Mouse (Mus musculus) CH12.LX (cell line): ENCODE measurements around the gene Bpifa6. TPM values are rescaled to one million over a fixed set of nuclear protein-coding genes. Genes with fewer than 3 reads are reported as not detected.

Experiments used
- DNase-seq: peaks from one replicate; pipeline ENCODE4 v3.0.0-alpha.2; 2013; ENCODE audit errors: extremely low read depth
- H3K27ac ChIP-seq: 2 replicates; pipeline ENCODE4 v1.5.1; 2012; ENCODE audit warnings: low read depth, mild to moderate bottlenecking, control low read depth, moderate library complexity; ENCODE audit not compliant: insufficient read depth
- H3K27me3 ChIP-seq: replicated peaks from 2 replicates; pipeline ENCODE3; 2012; ENCODE audit warnings: inconsistent platforms
- H3K36me3 ChIP-seq, 2 experiments: replicated peaks in 1 of 2; 2 replicates each; pipeline versions ENCODE3 to v1.6.1; 2012; ENCODE audit warnings: inconsistent platforms in 1 of 2, low read length in 1 of 2, mild to moderate bottlenecking in 1 of 2, mixed read lengths in 1 of 2, moderate library complexity in 1 of 2; ENCODE audit not compliant: control insufficient read depth in 1 of 2, insufficient read depth in 1 of 2
- H3K4me1 ChIP-seq, 2 experiments: 2 replicates each; pipeline ENCODE4 v1.6.1; 2012; ENCODE audit warnings: inconsistent platforms in 1 of 2, moderate library complexity in 1 of 2; ENCODE audit not compliant: insufficient read depth in 2 of 2, control insufficient read depth in 1 of 2
- H3K4me2 ChIP-seq: 2 replicates; pipeline ENCODE4 v1.6.1; 2012; ENCODE audit warnings: low read depth, mild to moderate bottlenecking, control low read depth; ENCODE audit not compliant: poor library complexity, insufficient read depth, severe bottlenecking
- H3K4me3 ChIP-seq, 3 experiments: fragments of 150-350 bp in 1 of 3; sonication (generic) in 1 of 3; replicated peaks in 1 of 3; 2 replicates each; pipeline versions ENCODE3 to v1.5.1; 2011 to 2012; ENCODE audit warnings: low read depth in 2 of 3, low read length in 2 of 3, mild to moderate bottlenecking in 2 of 3, moderate library complexity in 2 of 3, control low read depth in 1 of 3, improper control_type of control experiment in 1 of 3, inconsistent platforms in 1 of 3, mixed read lengths in 1 of 3; ENCODE audit not compliant: poor library complexity in 1 of 3
- H3K79me2 ChIP-seq: replicated peaks from 2 replicates; pipeline ENCODE4 v1.6.1; 2012; ENCODE audit warnings: mild to moderate bottlenecking, moderate library complexity; ENCODE audit not compliant: control insufficient read depth, poor library complexity, insufficient read depth, severe bottlenecking; ENCODE audit errors: extremely low read depth
- H3K9ac ChIP-seq: 2 replicates; pipeline ENCODE4 v1.6.1; 2012; ENCODE audit warnings: low read depth, mild to moderate bottlenecking, control low read depth, moderate library complexity; ENCODE audit not compliant: insufficient read depth
- H3K9me3 ChIP-seq: replicated peaks from 2 replicates; pipeline ENCODE3; 2012; ENCODE audit warnings: low read length, inconsistent platforms, mixed read lengths
- BHLHE40 ChIP-seq: IDR thresholded peaks from 2 replicates; pipeline ENCODE4 v1.6.1; 2011; ENCODE audit warnings: mild to moderate bottlenecking, low read depth, low read length, improper control_type of control experiment
- CHD2 ChIP-seq: IDR thresholded peaks from 2 replicates; pipeline ENCODE4 v1.6.1; 2011; ENCODE audit warnings: low read length, improper control_type of control experiment
- CTCF ChIP-seq, 2 experiments: IDR thresholded peaks in 1 of 2; conservative IDR thresholded peaks in 1 of 2; 2 replicates each; pipeline ENCODE4 v1.5.1; 2011 to 2012; ENCODE audit warnings: low read depth in 2 of 2, low read length in 2 of 2, improper control_type of control experiment in 1 of 2, inconsistent platforms in 1 of 2, mild to moderate bottlenecking in 1 of 2, moderate library complexity in 1 of 2
- E2F4 ChIP-seq: IDR thresholded peaks from 2 replicates; pipeline ENCODE4 v1.6.1; 2011; ENCODE audit warnings: low read depth, low read length, improper control_type of control experiment; ENCODE audit not compliant: insufficient replicate concordance
- ELF1 ChIP-seq: IDR thresholded peaks from 2 replicates; pipeline ENCODE4 v1.6.1; 2014; ENCODE audit warnings: low read depth, mild to moderate bottlenecking, inconsistent platforms, low read length, improper control_type of control experiment
- EP300 ChIP-seq: IDR thresholded peaks from 2 replicates; pipeline ENCODE4 v1.6.1; 2011; ENCODE audit warnings: low read length, improper control_type of control experiment
- ETS1 ChIP-seq: conservative IDR thresholded peaks from 2 replicates; pipeline ENCODE4 v1.6.1; 2012; ENCODE audit warnings: low read depth, mild to moderate bottlenecking, inconsistent platforms, low read length, improper control_type of control experiment, moderate library complexity
- IRF4 ChIP-seq: IDR thresholded peaks from 2 replicates; pipeline ENCODE4 v1.6.1; 2014; ENCODE audit warnings: low read depth, mild to moderate bottlenecking, inconsistent platforms, low read length, improper control_type of control experiment
- JUN ChIP-seq: IDR thresholded peaks from 2 replicates; pipeline ENCODE4 v1.6.1; 2011; ENCODE audit warnings: low read depth, mild to moderate bottlenecking, low read length, improper control_type of control experiment, moderate library complexity; ENCODE audit not compliant: insufficient read depth
- JUND ChIP-seq: conservative IDR thresholded peaks from 2 replicates; pipeline ENCODE4 v1.6.1; 2011; ENCODE audit warnings: low read depth, low read length, improper control_type of control experiment
- KAT2A ChIP-seq: IDR thresholded peaks from 2 replicates; pipeline ENCODE4 v1.6.1; 2012; ENCODE audit warnings: low read length, improper control_type of control experiment, inconsistent platforms; ENCODE audit not compliant: insufficient replicate concordance
- MAFK ChIP-seq: IDR thresholded peaks from 2 replicates; pipeline ENCODE4 v1.6.1; 2011; ENCODE audit warnings: low read length, improper control_type of control experiment; ENCODE audit not compliant: insufficient replicate concordance
- MAZ ChIP-seq: IDR thresholded peaks from 2 replicates; pipeline ENCODE4 v1.6.1; 2012; ENCODE audit warnings: low read depth, mild to moderate bottlenecking, inconsistent platforms, low read length, improper control_type of control experiment, moderate library complexity
- MXI1 ChIP-seq: IDR thresholded peaks from 2 replicates; pipeline ENCODE4 v1.6.1; 2011; ENCODE audit warnings: mild to moderate bottlenecking, low read depth, low read length, improper control_type of control experiment
- MYC ChIP-seq: IDR thresholded peaks from 2 replicates; pipeline ENCODE4 v1.6.1; 2011; ENCODE audit warnings: low read depth, mild to moderate bottlenecking, improper control_type of control experiment, low read length
- NELFE ChIP-seq: IDR thresholded peaks from 2 replicates; pipeline ENCODE4 v1.6.1; 2011; ENCODE audit warnings: low read depth, low read length, improper control_type of control experiment
- PAX5 ChIP-seq: IDR thresholded peaks from 2 replicates; pipeline ENCODE4 v1.6.1; 2012; ENCODE audit warnings: low read length, inconsistent platforms, mixed read lengths
- POLR2AphosphoS2 ChIP-seq: IDR thresholded peaks from 2 replicates; pipeline ENCODE4 v1.6.1; 2011; ENCODE audit warnings: low read depth, low read length, improper control_type of control experiment
- RAD21 ChIP-seq: IDR thresholded peaks from 2 replicates; pipeline ENCODE4 v1.6.1; 2011; ENCODE audit warnings: low read depth, mild to moderate bottlenecking, low read length, improper control_type of control experiment, moderate library complexity
- SIN3A ChIP-seq: IDR thresholded peaks from 2 replicates; pipeline ENCODE4 v1.6.1; 2012; ENCODE audit warnings: low read length, improper control_type of control experiment, inconsistent platforms
- SMC3 ChIP-seq: IDR thresholded peaks from 2 replicates; pipeline ENCODE4 v1.6.1; 2011; ENCODE audit warnings: low read depth, low read length, improper control_type of control experiment
- TBP ChIP-seq: conservative IDR thresholded peaks from 2 replicates; pipeline ENCODE4 v1.6.1; 2011; ENCODE audit warnings: low read depth, low read length, improper control_type of control experiment
- TCF12 ChIP-seq: IDR thresholded peaks from 2 replicates; pipeline ENCODE4 v1.6.1; 2014; ENCODE audit warnings: low read depth, mild to moderate bottlenecking, inconsistent platforms, low read length, improper control_type of control experiment
- USF1 ChIP-seq: IDR thresholded peaks from 2 replicates; pipeline ENCODE4 v1.6.1; 2014; ENCODE audit warnings: low read depth, mild to moderate bottlenecking, inconsistent platforms, low read length, improper control_type of control experiment
- USF2 ChIP-seq: conservative IDR thresholded peaks from 2 replicates; pipeline ENCODE4 v1.6.1; 2011; ENCODE audit warnings: low read depth, low read length, improper control_type of control experiment
- ZKSCAN1 ChIP-seq: IDR thresholded peaks from 2 replicates; pipeline ENCODE4 v1.6.1; 2012; ENCODE audit warnings: low read depth, inconsistent platforms, low read length, improper control_type of control experiment, borderline replicate concordance
- ZMIZ1 ChIP-seq: IDR thresholded peaks from 2 replicates; pipeline ENCODE4 v1.6.1; 2012; ENCODE audit warnings: low read depth, mild to moderate bottlenecking, inconsistent platforms, low read length, improper control_type of control experiment
- ZNF384 ChIP-seq: IDR thresholded peaks from 2 replicates; pipeline ENCODE4 v1.6.1; 2012; ENCODE audit warnings: low read depth, low read length, improper control_type of control experiment, inconsistent platforms
- dilution Hi-C: fragments of 300-500 bp; cut with MboI; formaldehyde crosslinking; loops from 2 replicates; pipeline ENCODE4 v1.14.3; 2020; ENCODE audit warnings: low sequenced_read_pairs; ENCODE audit not compliant: extremely low pct_unique_long_range_greater_than_20kb, extremely low pct_ligation_motif_present
- in situ Hi-C: fragments of 300-500 bp; cut with MboI; formaldehyde crosslinking; loops from 3 replicates; pipeline ENCODE4 v1.14.3; 2019; ENCODE audit warnings: low sequenced_read_pairs, low pct_ligation_motif_present, low pct_unique_long_range_greater_than_20kb, mixed read lengths
- polyA plus RNA-seq: library from polyadenylated mRNA; unstranded; fragments of >175 nt; gene quantifications from 2 replicates; pipeline ENCODE4 v1.2.1, GENCODE M21; 2012; ENCODE audit warnings: low read depth; ENCODE audit not compliant: insufficient read length
- total RNA-seq, 2 experiments: library from RNA; depleted of rRNA; stranded (reverse); fragments of 300-350 nt in 1 of 2; fragments of >200 nt in 1 of 2; gene quantifications; 2 replicates each; pipeline ENCODE4 v1.2.3; 2012 to 2014

The Bpifa6 gene
- total RNA-seq (2012; rRNA removed) (not detected in 2 replicates), total RNA-seq (2014; rRNA removed) (not detected in 2 replicates), polyA plus RNA-seq (not detected in 2 replicates)

DNA sequence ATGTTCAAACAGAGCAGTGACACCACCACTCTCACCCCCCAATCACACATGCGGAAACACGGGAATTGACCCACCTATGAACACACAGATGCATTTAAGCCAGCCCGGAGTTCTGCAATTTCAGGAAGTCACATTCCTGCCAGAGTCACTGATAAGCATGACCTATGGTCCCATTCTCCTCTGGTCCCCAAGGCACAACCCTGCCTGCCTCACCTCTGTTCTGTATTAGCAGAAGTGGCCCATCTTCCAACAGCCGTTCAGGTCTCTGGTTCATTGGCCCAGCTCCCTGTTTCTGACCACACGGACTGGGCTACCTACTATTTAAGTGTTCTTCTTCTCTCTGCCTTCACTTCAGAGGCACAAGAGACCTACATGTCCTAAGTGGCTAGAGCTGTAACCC, at the start of gene Bpifa6:
TSS of gene Bpifa6 (plus strand) at position 364 of the 400 bp plus-strand sequence.
- H3K9ac ChIP-seq = no peak within 1 kb of the TSS
- dilution Hi-C loops = no loop called here
- H3K27ac ChIP-seq = no peak within 1 kb of the TSS
- TF ChIP-seq E2F4 (no peak), ZKSCAN1 (no peak), CHD2 (no peak), TBP (no peak), KAT2A (no peak), SIN3A (no peak), MXI1 (no peak), POLR2AphosphoS2 (no peak), ZNF384 (no peak), JUN (no peak), ELF1 (no peak), ZMIZ1 (no peak)
- no peaks in the 10 kb centered on the region for H3K36me3 ChIP-seq
- DNase-seq = no peak
- H3K4me1 ChIP-seq = no peaks in the 10 kb centered on the region
- no peak within 1 kb of the TSS for H3K4me2 ChIP-seq
- H3K27me3 ChIP-seq = peaks cover 88% of the 10 kb centered on the region
- in situ Hi-C loops = no loop called here
- H3K4me3 ChIP-seq = no peak within 1 kb of the TSS
- H3K9me3 ChIP-seq = no peaks in the 10 kb centered on the region
- H3K79me2 ChIP-seq = no peaks in the 10 kb centered on the region

DNA sequence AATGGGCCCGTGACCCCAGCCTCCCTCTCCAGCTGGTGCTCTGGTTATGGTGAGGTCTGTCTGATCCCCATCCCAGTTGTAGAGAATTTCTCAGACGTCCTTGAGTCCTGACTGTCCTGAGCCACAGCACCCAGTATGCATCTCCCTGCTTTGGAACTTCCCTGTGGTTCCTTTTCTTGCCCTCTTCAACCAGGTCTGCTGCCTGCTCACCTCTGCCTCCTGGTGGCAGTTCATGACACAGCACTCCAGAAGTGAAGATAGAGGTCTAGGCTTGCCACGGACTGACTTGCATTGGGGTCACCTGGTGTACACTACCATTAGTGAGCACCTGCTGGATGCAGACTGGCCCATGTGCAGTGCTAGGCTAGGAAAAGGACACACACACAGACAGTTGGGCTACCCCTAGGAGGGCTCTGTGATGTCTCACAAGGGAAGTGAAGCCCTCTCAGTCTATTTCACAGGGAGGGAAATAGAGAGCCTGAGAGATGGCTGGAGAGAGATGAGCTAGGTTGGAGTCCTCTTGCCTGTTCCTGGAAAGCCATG, 44.8 kb upstream of the Bpifa6 start:
- H3K9me3 ChIP-seq = no peaks in the 10 kb centered on the region
- TF ChIP-seq TBP (no peak), IRF4 (no peak), TCF12 (no peak), ETS1 (no peak), E2F4 (no peak), CTCF (conservative IDR thresholded peaks at IDR 0.05 in 1 of 2, IDR thresholded peaks at IDR 0.05 in 1 of 2; ENCODE audit: low read depth in 2 of 2, low read length in 2 of 2) (peak; percentile 80 to 84), MXI1 (no peak), EP300 (no peak), NELFE (no peak), RAD21 (peak; percentile 49), CHD2 (no peak), PAX5 (no peak), MAFK (no peak), MAZ (no peak), ZKSCAN1 (no peak), SMC3 (peak; percentile 87), ZNF384 (no peak), BHLHE40 (no peak), MYC (no peak), USF2 (no peak), ELF1 (no peak), USF1 (no peak), JUND (no peak)
- TF ChIP-seq, all 38 proteins: peak for 3
- peak; percentile 47 for DNase-seq
- Histone ChIP-seq H3K4me2 (no peak overlapping the region), H3K9ac (no peak overlapping the region), H3K4me1 (no peaks in the 10 kb centered on the region), H3K27ac (no peak overlapping the region), H3K36me3 (no peaks in the 10 kb centered on the region), H3K4me3 (no peak overlapping the region), H3K27me3 (peaks cover 96% of the 10 kb centered on the region), H3K79me2 (no peaks in the 10 kb centered on the region)
- dilution Hi-C loops = no loop called here
- in situ Hi-C loops = loop anchor here (10.0 kb wide), 1 partner anchor 115 kb away; no protein-coding TSS in a partner anchor
